8 mouse cellular contexts compared by ENCODE assay signal in genomic region chr11:116851576-116852290, GRCm38 (mm10). TPM values are rescaled to one million over a fixed set of nuclear protein-coding genes. Genes with fewer than 3 reads are reported as not detected.
A peak's percentile ranks its signal among the peaks of the same experiment; 100 is the strongest.
DNase-seq lines count a peak whose midpoint lies in the region; ATAC-seq and TF ChIP-seq lines count a peak whose summit lies in the region.

No protein-coding gene starts in this region.

- no peak for DNase-seq in heart, postnatal 4 days
- peak; percentile 53 for DNase-seq in MN1 (ENCODE audit: low spot score)
- peak; percentile 30 for DNase-seq in forebrain, embryonic 14.5 days (ENCODE audit: low spot score)
- DNase-seq in stomach, postnatal 0 days (ENCODE audit: low spot score) = no peak
- no peak for DNase-seq in gastrocnemius, postnatal 4 days (ENCODE audit: low spot score in 2 of 2)

- peak overlapping the region; percentile 70 for H3K4me2 ChIP-seq in heart, embryonic 15.5 days
- peak overlapping the region; percentile 84 for H3K4me2 ChIP-seq in forebrain, embryonic 14.5 days (ENCODE audit: low read length)
- H3K4me2 ChIP-seq in limb, embryonic 13.5 days (replicated peaks) = peak overlapping the region; percentile 86
- H3K4me2 ChIP-seq in stomach, postnatal 0 days (replicated peaks; ENCODE audit: low read depth) = peak overlapping the region; percentile 73

- H3K4me3 ChIP-seq in heart, embryonic 15.5 days = peak overlapping the region; percentile 83
- peak overlapping the region; percentile 99 for H3K4me3 ChIP-seq in forebrain, embryonic 14.5 days (ENCODE audit: low read depth, low read length)
- H3K4me3 ChIP-seq in limb, embryonic 13.5 days = peak overlapping the region; percentile 94
- H3K4me3 ChIP-seq in stomach, postnatal 0 days (ENCODE audit: low read depth, low read length) = peak overlapping the region; percentile 95

- H3K36me3 ChIP-seq in heart, embryonic 15.5 days = peaks cover 20% of the 10 kb centered on the region; the same call in 1 of the 2 replicates
- peaks cover 53% of the 10 kb centered on the region for H3K36me3 ChIP-seq in forebrain, embryonic 14.5 days (ENCODE audit: control insufficient read depth, insufficient read depth, low read length)
- peaks cover 45% of the 10 kb centered on the region for H3K36me3 ChIP-seq in limb, embryonic 13.5 days
- peaks cover 3% of the 10 kb centered on the region; the same call in 1 of the 2 replicates for H3K36me3 ChIP-seq in stomach, postnatal 0 days (ENCODE audit: control insufficient read depth, insufficient read depth, low read length)

- no peak for TF ChIP-seq EP300 in stomach, postnatal 0 days (optimal IDR thresholded peaks at IDR 0.05)

- ATAC-seq in heart, embryonic 15.5 days (replicated peaks; ENCODE audit: insufficient number of reproducible peaks, insufficient read depth, low FRiP score, low read depth) = no peak
- no peak for ATAC-seq in forebrain, embryonic 14.5 days
- ATAC-seq in limb, embryonic 13.5 days (ENCODE audit: low FRiP score, low read depth) = no peak
- peak; percentile 1 for ATAC-seq in stomach, postnatal 0 days (ENCODE audit: low FRiP score, low TSS enrichment)
- ATAC-seq in frontal cortex, adult (ENCODE audit: low TSS enrichment) = no peak

- H3K9me3 ChIP-seq in heart, embryonic 15.5 days (replicated peaks) = no peaks in the 10 kb centered on the region
- no peaks in the 10 kb centered on the region for H3K9me3 ChIP-seq in forebrain, embryonic 14.5 days (replicated peaks; ENCODE audit: control insufficient read depth, low read length)
- H3K9me3 ChIP-seq in limb, embryonic 13.5 days = no peaks in the 10 kb centered on the region
- H3K9me3 ChIP-seq in stomach, postnatal 0 days (ENCODE audit: control insufficient read depth, low read length) = no peaks in the 10 kb centered on the region

- no peak for TF ChIP-seq CTCF in stomach, postnatal 0 days (IDR thresholded peaks at IDR 0.05; ENCODE audit: low read depth)

- under 1% methylated on average over 29 of the region's 29 CpGs for WGBS in heart, embryonic 15.5 days
- under 1% methylated on average over 29 of the region's 29 CpGs for WGBS in forebrain, embryonic 14.5 days
- WGBS in limb, embryonic 13.5 days = 1% methylated on average over 29 of the region's 29 CpGs
- under 1% methylated on average over 29 of the region's 29 CpGs for WGBS in stomach, postnatal 0 days

- peaks cover 21% of the 10 kb centered on the region for H3K4me1 ChIP-seq in heart, embryonic 15.5 days (replicated peaks)
- peaks cover 22% of the 10 kb centered on the region for H3K4me1 ChIP-seq in forebrain, embryonic 14.5 days (ENCODE audit: control insufficient read depth, insufficient read depth, low read length)
- H3K4me1 ChIP-seq in limb, embryonic 13.5 days = peaks cover 23% of the 10 kb centered on the region
- H3K4me1 ChIP-seq in stomach, postnatal 0 days (replicated peaks; ENCODE audit: control insufficient read depth, insufficient read depth) = peaks cover 3% of the 10 kb centered on the region; the same call in 1 of the 2 replicates

- H3K27ac ChIP-seq in heart, embryonic 15.5 days = peak overlapping the region; percentile 100
- H3K27ac ChIP-seq in forebrain, embryonic 14.5 days (ENCODE audit: low read depth, low read length) = peak overlapping the region; percentile 96
- peak overlapping the region; percentile 98 for H3K27ac ChIP-seq in limb, embryonic 13.5 days
- H3K27ac ChIP-seq in stomach, postnatal 0 days (replicated peaks) = peak overlapping the region; percentile 99

- H3K27me3 ChIP-seq in heart, embryonic 15.5 days = no peaks in the 10 kb centered on the region
- no peaks in the 10 kb centered on the region for H3K27me3 ChIP-seq in forebrain, embryonic 14.5 days (replicated peaks; ENCODE audit: control insufficient read depth, insufficient read depth, low read length)
- no peaks in the 10 kb centered on the region for H3K27me3 ChIP-seq in limb, embryonic 13.5 days
- H3K27me3 ChIP-seq in stomach, postnatal 0 days (ENCODE audit: control insufficient read depth, insufficient read depth, low read length) = no peaks in the 10 kb centered on the region

- peak overlapping the region; percentile 98 for H3K9ac ChIP-seq in heart, embryonic 15.5 days
- H3K9ac ChIP-seq in forebrain, embryonic 14.5 days (ENCODE audit: low read length) = peak overlapping the region; percentile 96
- peak overlapping the region; percentile 93 for H3K9ac ChIP-seq in limb, embryonic 13.5 days
- peak overlapping the region; percentile 98 for H3K9ac ChIP-seq in stomach, postnatal 0 days (ENCODE audit: low read length)

RNA-seq across cellular contexts. Expression of gene Mfsd11, which starts 0.5 kb away (rescaled TPM):
- 31.8 and 38.6 TPM in 2 replicates for polyA plus RNA-seq in heart, embryonic 15.5 days (2015; fragmentation: Nextera tagmentation; extraction: Ambion mirVana)
- 10 to 100 TPM; 26.9 to 35.6 TPM for total RNA-seq in heart, postnatal 4 days (2021)
- 31.8 and 46.6 TPM in 2 replicates for polyA plus RNA-seq in forebrain, embryonic 14.5 days (2014; fragmentation: Nextera tagmentation; extraction: Ambion mirVana)
- 44.3 and 44.8 TPM in 2 replicates for polyA plus RNA-seq in limb, embryonic 13.5 days (2015; fragmentation: Nextera tagmentation; extraction: Ambion mirVana)
- polyA plus RNA-seq in stomach, postnatal 0 days (2015; fragmentation: Nextera tagmentation; extraction: Ambion mirVana) = 31.5 and 34.6 TPM in 2 replicates
- 10 to 100 TPM; 42.8 to 43.1 TPM for total RNA-seq in gastrocnemius, postnatal 4 days (2021)

RNA-seq across cellular contexts. Expression of gene Srsf2, which starts 1.2 kb away (rescaled TPM):
- 479 and 520 TPM in 2 replicates for polyA plus RNA-seq in heart, embryonic 15.5 days (2015; fragmentation: Nextera tagmentation; extraction: Ambion mirVana)
- total RNA-seq in heart, postnatal 4 days (2021) = 100 to 1,000 TPM; 269 to 299 TPM
- 639 and 644 TPM in 2 replicates for polyA plus RNA-seq in forebrain, embryonic 14.5 days (2014; fragmentation: Nextera tagmentation; extraction: Ambion mirVana)
- 789 and 792 TPM in 2 replicates for polyA plus RNA-seq in limb, embryonic 13.5 days (2015; fragmentation: Nextera tagmentation; extraction: Ambion mirVana)
- 403 and 419 TPM in 2 replicates for polyA plus RNA-seq in stomach, postnatal 0 days (2015; fragmentation: Nextera tagmentation; extraction: Ambion mirVana)
- 100 to 1,000 TPM; 181 to 207 TPM for total RNA-seq in gastrocnemius, postnatal 4 days (2021)

RNA-seq across cellular contexts. Expression of gene Jmjd6, which starts 8.5 kb away (rescaled TPM):
- 66.5 and 67.4 TPM in 2 replicates for polyA plus RNA-seq in heart, embryonic 15.5 days (2015; fragmentation: Nextera tagmentation; extraction: Ambion mirVana)
- 10 to 100 TPM; 41.2 to 43.3 TPM for total RNA-seq in heart, postnatal 4 days (2021)
- polyA plus RNA-seq in forebrain, embryonic 14.5 days (2014; fragmentation: Nextera tagmentation; extraction: Ambion mirVana) = 64.6 and 81.1 TPM in 2 replicates
- 76.6 and 82.6 TPM in 2 replicates for polyA plus RNA-seq in limb, embryonic 13.5 days (2015; fragmentation: Nextera tagmentation; extraction: Ambion mirVana)
- polyA plus RNA-seq in stomach, postnatal 0 days (2015; fragmentation: Nextera tagmentation; extraction: Ambion mirVana) = 31.8 and 33.2 TPM in 2 replicates
- 10 to 100 TPM; 35.6 to 39.7 TPM for total RNA-seq in gastrocnemius, postnatal 4 days (2021)

RNA-seq across cellular contexts. Expression of gene Mettl23, which starts 8.7 kb away (rescaled TPM):
- polyA plus RNA-seq in heart, embryonic 15.5 days (2015; fragmentation: Nextera tagmentation; extraction: Ambion mirVana) = 63.0 and 63.4 TPM in 2 replicates
- total RNA-seq in heart, postnatal 4 days (2021) = 10 to 100 TPM; 31.0 to 32.2 TPM
- 79.2 and 100 TPM in 2 replicates for polyA plus RNA-seq in forebrain, embryonic 14.5 days (2014; fragmentation: Nextera tagmentation; extraction: Ambion mirVana)
- polyA plus RNA-seq in limb, embryonic 13.5 days (2015; fragmentation: Nextera tagmentation; extraction: Ambion mirVana) = 72.2 and 79.0 TPM in 2 replicates
- polyA plus RNA-seq in stomach, postnatal 0 days (2015; fragmentation: Nextera tagmentation; extraction: Ambion mirVana) = 40.6 and 44.5 TPM in 2 replicates
- total RNA-seq in gastrocnemius, postnatal 4 days (2021) = 10 to 100 TPM; 23.7 to 26.6 TPM

RNA-seq across cellular contexts. Expression of gene Mxra7, which starts 23.9 kb away (rescaled TPM):
- 18.8 and 19.8 TPM in 2 replicates for polyA plus RNA-seq in heart, embryonic 15.5 days (2015; fragmentation: Nextera tagmentation; extraction: Ambion mirVana)
- 10 to 100 TPM; 40.9 to 42.9 TPM for total RNA-seq in heart, postnatal 4 days (2021)
- 3.6 and 3.8 TPM in 2 replicates for polyA plus RNA-seq in forebrain, embryonic 14.5 days (2014; fragmentation: Nextera tagmentation; extraction: Ambion mirVana)
- polyA plus RNA-seq in limb, embryonic 13.5 days (2015; fragmentation: Nextera tagmentation; extraction: Ambion mirVana) = 17.1 and 20.2 TPM in 2 replicates
- 15.9 and 18.4 TPM in 2 replicates for polyA plus RNA-seq in stomach, postnatal 0 days (2015; fragmentation: Nextera tagmentation; extraction: Ambion mirVana)
- total RNA-seq in gastrocnemius, postnatal 4 days (2021) = 10 to 100 TPM; 54.5 to 65.3 TPM

Comparison
In these comparisons a context has a peak if more than half of its experiments do, and no peak if none do; other contexts are left out.
1. DNase-seq: peak in MN1 (single experiment) and forebrain, embryonic 14.5 days (single experiment); none in heart, postnatal 4 days (single experiment), stomach, postnatal 0 days (single experiment) and gastrocnemius, postnatal 4 days (0 of 2).
2. Peak in every context shown above with its lines, with median percentiles within 50 percentile points of each other: H3K27ac ChIP-seq, H3K4me2 ChIP-seq, H3K4me3 ChIP-seq and H3K9ac ChIP-seq.